Mouse (Mus musculus) kidney, postnatal 10 days (tissue): ENCODE measurements around the gene Flcn.
"Not testable (repeated sequence)": the region's sequence is repeated elsewhere in the genome, so short reads cannot be mapped to it uniquely, and the experiment has no call there.

Experiments used
- DNase-seq: peaks from one replicate; pipeline ENCODE4 v3.0.0; 2021; ENCODE audit warnings: mixed read lengths

The Flcn gene

GRCm38 (mm10) chr11:59809670-59810474, at the start of gene Flcn:
Flcn (minus strand) TSS chr11:59810016.
- DNase-seq: peak; percentile 90

GRCm38 (mm10) chr11:59852865-59853264, 43.0 kb upstream of the Flcn start:
- DNase-seq: no peak

GRCm38 (mm10) chr11:59847891-59848884, 38.4 kb upstream of the Flcn start:
- peak; percentile 88 for DNase-seq

- peak; percentile 62 for DNase-seq
Measured at GRCm38 (mm10) chr11:59847131-59847530, 37.3 kb upstream of the Flcn start.

GRCm38 (mm10) chr11:59846311-59846710, 36.5 kb upstream of the Flcn start:
- DNase-seq: no peak

GRCm38 (mm10) chr11:59839459-59840126, 29.8 kb upstream of the Flcn start, which contains the start of gene Cops3:
Cops3 (minus strand) TSS chr11:59839838.
- DNase-seq: peak; percentile 98

- peak; percentile 97 for DNase-seq
Measured at GRCm38 (mm10) chr11:59839008-59839458, 29.2 kb upstream of the Flcn start, which contains the start of gene Nt5m. Nt5m (plus strand) TSS chr11:59839447.

- no peak for DNase-seq
Measured at GRCm38 (mm10) chr11:59838426-59838825, 28.6 kb upstream of the Flcn start.

GRCm38 (mm10) chr11:59837789-59838188, 28.0 kb upstream of the Flcn start:
- DNase-seq: not testable (repeated sequence)

- DNase-seq: no peak
Measured at GRCm38 (mm10) chr11:59821625-59822024, 11.8 kb upstream of the Flcn start.

GRCm38 (mm10) chr11:59817916-59818315, 8.1 kb upstream of the Flcn start:
- DNase-seq: no peak

- no peak for DNase-seq
Measured at GRCm38 (mm10) chr11:59815482-59816065, 5.8 kb upstream of the Flcn start.

- no peak for DNase-seq
Measured at GRCm38 (mm10) chr11:59814936-59815335, 5.1 kb upstream of the Flcn start.

GRCm38 (mm10) chr11:59814311-59814710, 4.5 kb upstream of the Flcn start:
- DNase-seq: no peak

GRCm38 (mm10) chr11:59813276-59813675, 3.5 kb upstream of the Flcn start:
- DNase-seq: no peak

GRCm38 (mm10) chr11:59811211-59811610, 1.4 kb upstream of the Flcn start:
- DNase-seq: no peak

GRCm38 (mm10) chr11:59810480-59811158, 803 bp upstream of the Flcn start:
- DNase-seq: no peak

GRCm38 (mm10) chr11:59809071-59809669, 646 bp downstream of the Flcn start:
- DNase-seq: peak; percentile 42

GRCm38 (mm10) chr11:59808170-59808960, 1.5 kb downstream of the Flcn start:
- DNase-seq: no peak

GRCm38 (mm10) chr11:59805656-59806055, 4.2 kb downstream of the Flcn start:
- DNase-seq: no peak
